Mouse (Mus musculus): ENCODE measurements around the gene Cideb.
A peak's percentile ranks its signal among the peaks of the same experiment; 100 is the strongest.

Gene Cideb

GRCm38 (mm10) chr14:55723433-55723832 is 34.8 kb downstream of the Cideb start:
- no peak for DNase-seq (ENCODE audit: low spot score in 2 of 2)

GRCm38 (mm10) chr14:55722438-55722945 is 35.8 kb downstream of the Cideb start:
- DNase-seq (ENCODE audit: low spot score in 2 of 2), result no peak

- DNase-seq (ENCODE audit: low spot score in 2 of 2), result peak; percentile 89 to 96
Observed at GRCm38 (mm10) chr14:55721700-55722437, 36.4 kb downstream of the Cideb start, which contains the start of gene Rabggta. TSS of gene Rabggta (minus strand) at chr14:55722263.

GRCm38 (mm10) chr14:55721076-55721475 is 37.2 kb downstream of the Cideb start:
- no peak for DNase-seq (ENCODE audit: low spot score in 2 of 2)

GRCm38 (mm10) chr14:55720666-55721065 is 37.6 kb downstream of the Cideb start:
- DNase-seq (ENCODE audit: low spot score in 2 of 2), result no peak

GRCm38 (mm10) chr14:55719737-55720136 is 38.5 kb downstream of the Cideb start:
- no peak for DNase-seq (ENCODE audit: low spot score in 2 of 2)

- no peak for DNase-seq (ENCODE audit: low spot score in 2 of 2)
Observed at GRCm38 (mm10) chr14:55716884-55717283, 41.4 kb downstream of the Cideb start.

- DNase-seq (ENCODE audit: low spot score in 2 of 2), result no peak
Observed at GRCm38 (mm10) chr14:55716271-55716670, 42.0 kb downstream of the Cideb start.

- DNase-seq (ENCODE audit: low spot score in 2 of 2), result no peak
Observed at GRCm38 (mm10) chr14:55714893-55715292, 43.4 kb downstream of the Cideb start.

- DNase-seq (ENCODE audit: low spot score in 2 of 2), result no peak
Observed at GRCm38 (mm10) chr14:55713729-55714122, 44.5 kb downstream of the Cideb start, which contains the start of gene Tgm1. TSS of gene Tgm1 (minus strand) at chr14:55713926.

GRCm38 (mm10) chr14:55713007-55713728 is 45.1 kb downstream of the Cideb start:
- DNase-seq (ENCODE audit: low spot score in 2 of 2), result no peak

GRCm38 (mm10) chr14:55711786-55712185 is 46.5 kb downstream of the Cideb start:
- DNase-seq (ENCODE audit: low spot score in 2 of 2), result no peak

- no peak for DNase-seq (ENCODE audit: low spot score in 2 of 2)
Observed at GRCm38 (mm10) chr14:55709509-55709908, 48.7 kb downstream of the Cideb start.

- DNase-seq (ENCODE audit: low spot score in 2 of 2), result no peak
Observed at GRCm38 (mm10) chr14:55707397-55707796, 50.9 kb downstream of the Cideb start.

GRCm38 (mm10) chr14:55706051-55706600 is 52.1 kb downstream of the Cideb start:
- DNase-seq (ENCODE audit: low spot score in 2 of 2), result no peak

Measured in spleen, postnatal 10 days (tissue).